Mouse (Mus musculus) hindbrain, embryonic 14.5 days (tissue): ENCODE data around the gene Lcn6. TPM values are rescaled to one million over a fixed set of nuclear protein-coding genes. Genes with fewer than 3 reads are reported as not detected.

Experiments used
- ATAC-seq: fragments of 200-750 bp; cut with Nextera tagmentation; 2 replicates; pipeline ENCODE4 v1.8.0; 2017; ENCODE audit warnings: moderate number of reproducible peaks, mild to moderate bottlenecking, moderate TSS enrichment, moderate library complexity; ENCODE audit not compliant: low FRiP score
- DNase-seq: peaks from one replicate; pipeline ENCODE4 v3.0.0-alpha.2; 2015; ENCODE audit warnings: low spot score
- H3K27ac ChIP-seq: fragments of 300-500 bp; sonication (generic); 2 replicates; pipeline ENCODE4 v1.5.1; 2014; ENCODE audit warnings: mild to moderate bottlenecking, moderate library complexity
- H3K27me3 ChIP-seq: fragments of 300-500 bp; sonication (generic); 2 replicates; pipeline ENCODE4 v1.6.1; 2014; ENCODE audit warnings: mild to moderate bottlenecking, low read length, mixed read lengths; ENCODE audit not compliant: control insufficient read depth, insufficient read depth
- H3K36me3 ChIP-seq: fragments of 300-500 bp; sonication (generic); replicated peaks from 2 replicates; pipeline ENCODE4 v1.6.1; 2014; ENCODE audit not compliant: control insufficient read depth, insufficient read depth
- H3K4me1 ChIP-seq: fragments of 300-500 bp; sonication (generic); replicated peaks from 2 replicates; pipeline ENCODE4 v1.6.1; 2014; ENCODE audit warnings: antibody characterized with exemption, low read length, mixed read lengths; ENCODE audit not compliant: control insufficient read depth, insufficient read depth
- H3K4me2 ChIP-seq: fragments of 300-500 bp; sonication (generic); replicated peaks from 2 replicates; pipeline ENCODE4 v1.6.1; 2014; ENCODE audit warnings: mild to moderate bottlenecking, moderate library complexity
- H3K4me3 ChIP-seq: fragments of 300-500 bp; sonication (generic); replicated peaks from 2 replicates; pipeline ENCODE4 v1.5.1; 2014; ENCODE audit warnings: mild to moderate bottlenecking, low read length
- H3K9ac ChIP-seq: fragments of 300-500 bp; sonication (generic); 2 replicates; pipeline ENCODE4 v1.6.1; 2014
- H3K9me3 ChIP-seq: fragments of 300-500 bp; sonication (generic); 2 replicates; pipeline ENCODE4 v1.6.1; 2016; ENCODE audit warnings: low read length; ENCODE audit not compliant: control insufficient read depth
- WGBS: fragments of 180-500 bp; shearing (Covaris S2); extraction: QIAGEN DNeasy Blood & Tissue Kit; methylation state at CpG from one replicate; pipeline ENCODE4 v1.1.7; 2014; 5-methylcytosine and 5-hydroxymethylcytosine counted together
- polyA plus RNA-seq: library from polyadenylated mRNA; unstranded; fragments of >200 nt; fragmentation: Nextera tagmentation; extraction: Ambion mirVana; gene quantifications from 2 replicates; pipeline ENCODE4 v1.2.1, GENCODE M21; 2014

The Lcn6 gene
- polyA plus RNA-seq, 1 experiment from 2014 or later, result not detected

DNA sequence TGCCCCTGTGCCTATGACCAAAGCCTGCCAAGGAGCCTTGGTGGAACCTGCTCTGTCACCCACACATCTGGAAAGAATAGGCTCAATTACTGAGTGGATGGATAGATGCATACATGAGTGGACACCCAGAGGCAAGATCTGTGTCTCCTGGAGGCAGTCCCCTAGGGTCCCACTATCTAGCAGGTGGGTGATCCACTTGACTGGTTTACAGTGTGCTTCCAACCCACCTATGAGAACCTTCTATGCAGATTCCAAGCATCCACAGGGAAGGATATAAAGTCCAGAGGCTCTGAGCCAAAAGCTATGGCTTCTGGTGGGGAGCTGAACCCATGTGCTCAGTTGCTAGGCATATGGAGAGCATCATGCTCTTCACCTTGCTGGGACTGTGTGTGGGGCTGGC lies 18.9 kb upstream of the Lcn6 start, which contains the start of gene Lcn5:
Gene Lcn5, plus strand, starts transcription at position 301 of the 400 bp plus-strand sequence.
- Histone ChIP-seq H3K4me1 (no peaks in the 10 kb centered on the region), H3K27me3 (no peaks in the 10 kb centered on the region), H3K9me3 (no peaks in the 10 kb centered on the region), H3K9ac (no peak within 1 kb of the TSS), H3K4me3 (no peak within 1 kb of the TSS), H3K4me2 (no peak within 1 kb of the TSS), H3K27ac (no peak within 1 kb of the TSS), H3K36me3 (no peaks in the 10 kb centered on the region)
- DNase-seq (no peak), ATAC-seq (no peak)

DNA sequence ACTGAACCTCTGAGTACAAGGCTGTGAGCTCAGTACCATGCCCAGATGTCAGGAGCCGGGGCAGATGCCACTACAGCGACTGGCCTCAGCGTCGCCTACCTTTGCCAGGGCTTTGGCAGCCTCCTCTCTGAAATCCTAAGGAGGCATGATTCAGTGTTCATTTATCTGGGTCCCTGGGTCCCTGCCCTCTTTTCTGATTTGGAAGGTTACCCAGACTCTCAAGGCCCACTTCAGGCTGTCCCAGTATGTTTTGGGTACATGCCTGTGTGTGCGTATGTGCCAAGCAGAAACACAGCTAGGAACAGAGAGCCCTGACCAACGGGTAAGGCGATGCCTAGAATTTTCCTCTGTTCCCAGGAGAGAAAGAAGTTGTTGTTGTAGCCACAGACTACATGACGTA lies 16.3 kb upstream of the Lcn6 start:
- DNase-seq (no peak), ATAC-seq (no peak)
- H3K4me2 ChIP-seq, result no peak overlapping the region
- no peaks in the 10 kb centered on the region for H3K27me3 ChIP-seq
- H3K27ac ChIP-seq, result no peak overlapping the region
- H3K9me3 ChIP-seq, result no peaks in the 10 kb centered on the region
- no peak overlapping the region for H3K9ac ChIP-seq
- H3K4me1 ChIP-seq, result no peaks in the 10 kb centered on the region
- 91% methylated on average over 8 of the region's 8 CpGs for whole genome bisulfite sequencing
- H3K36me3 ChIP-seq, result no peaks in the 10 kb centered on the region
- H3K4me3 ChIP-seq, result no peak overlapping the region

DNA sequence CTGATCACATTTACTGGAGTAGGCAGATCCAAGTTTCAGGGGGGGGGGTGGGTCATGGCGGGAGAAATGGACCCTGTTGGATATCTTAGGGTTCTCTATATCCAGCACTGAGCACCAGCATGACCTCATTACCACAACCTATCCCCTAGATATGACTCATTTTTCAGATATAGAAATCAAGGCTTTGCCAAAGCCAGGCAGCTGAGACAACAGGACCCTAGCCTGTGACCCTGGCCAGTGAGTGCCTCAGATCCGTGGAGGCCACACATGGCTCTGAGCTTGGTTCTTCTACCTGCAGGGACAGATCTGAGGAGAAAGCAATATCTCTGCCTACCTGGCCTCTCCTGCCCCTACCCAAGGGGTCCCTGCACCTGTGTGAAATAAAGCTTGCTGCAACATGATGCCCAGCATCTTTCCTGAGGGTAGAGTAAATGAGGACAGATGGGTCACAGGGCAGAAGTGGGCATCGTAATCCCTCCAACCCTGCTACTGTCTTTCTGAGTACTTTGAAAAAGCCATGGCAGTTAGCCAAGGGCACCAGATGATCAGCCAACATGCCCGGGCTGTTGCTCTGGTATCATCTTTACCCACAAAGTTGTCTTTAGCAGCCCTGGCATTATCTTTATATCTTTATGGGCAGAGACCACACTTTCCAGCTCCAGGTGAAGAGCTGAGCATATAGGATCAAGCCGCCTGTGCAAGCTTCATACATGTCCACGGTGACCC lies 15.2 kb upstream of the Lcn6 start:
- H3K4me3 ChIP-seq, result no peak overlapping the region
- 82% methylated on average over 6 of the region's 6 CpGs for WGBS
- H3K27ac ChIP-seq, result no peak overlapping the region
- ATAC-seq, result no peak
- no peak overlapping the region for H3K9ac ChIP-seq
- H3K36me3 ChIP-seq, result no peaks in the 10 kb centered on the region
- no peaks in the 10 kb centered on the region for H3K27me3 ChIP-seq
- DNase-seq, result no peak
- H3K9me3 ChIP-seq, result no peaks in the 10 kb centered on the region
- H3K4me2 ChIP-seq, result no peak overlapping the region
- no peaks in the 10 kb centered on the region for H3K4me1 ChIP-seq

DNA sequence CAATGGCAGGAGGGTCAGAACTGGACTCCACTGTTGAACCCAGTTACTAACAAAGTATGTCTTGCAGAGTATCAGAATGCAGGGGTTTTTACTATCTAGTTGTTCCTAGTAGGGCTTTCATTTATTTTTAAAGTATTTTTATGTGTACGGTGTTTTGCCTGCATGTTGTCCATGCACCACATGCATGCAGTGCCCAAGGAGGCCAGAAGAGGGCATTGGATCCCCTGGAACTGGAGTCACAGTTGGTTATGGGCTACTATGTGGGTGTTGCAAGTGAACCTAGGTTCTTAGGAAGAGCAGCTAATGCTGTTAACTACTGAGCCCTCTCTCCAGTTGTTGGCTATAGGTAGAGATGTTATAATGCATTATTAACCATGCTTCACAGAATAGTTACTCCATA lies 13.1 kb upstream of the Lcn6 start:
- no peaks in the 10 kb centered on the region for H3K27me3 ChIP-seq
- H3K9ac ChIP-seq, result no peak overlapping the region
- DNase-seq (peak; percentile 44), ATAC-seq (no peak)
- WGBS, result 73% methylated on average over 1 of the region's 1 CpGs
- H3K4me3 ChIP-seq, result no peak overlapping the region
- H3K4me2 ChIP-seq, result no peak overlapping the region
- no peaks in the 10 kb centered on the region for H3K36me3 ChIP-seq
- no peaks in the 10 kb centered on the region for H3K4me1 ChIP-seq
- H3K9me3 ChIP-seq, result no peaks in the 10 kb centered on the region
- no peak overlapping the region for H3K27ac ChIP-seq

DNA sequence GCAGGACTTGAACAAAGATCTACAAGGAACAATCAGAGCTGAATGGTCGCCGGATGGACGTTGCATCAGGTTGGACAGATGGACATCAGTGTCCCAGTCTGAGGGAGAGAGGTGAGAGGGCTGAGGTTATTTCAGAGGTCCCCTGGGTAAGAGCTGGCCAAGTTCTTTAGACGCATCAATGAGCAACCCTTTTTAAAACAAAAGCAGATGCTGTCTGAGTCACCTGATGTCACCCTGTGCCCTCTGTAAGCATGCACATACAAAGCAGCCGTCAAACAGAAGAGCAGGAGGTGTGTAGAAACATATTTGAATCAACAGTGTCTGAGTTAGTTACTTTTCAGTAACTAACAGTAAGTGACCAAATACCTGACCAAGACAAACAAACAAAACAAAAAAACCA lies 12.5 kb upstream of the Lcn6 start:
- Histone ChIP-seq H3K9me3 (no peaks in the 10 kb centered on the region), H3K9ac (no peak overlapping the region), H3K27me3 (no peaks in the 10 kb centered on the region), H3K27ac (no peak overlapping the region), H3K4me1 (no peaks in the 10 kb centered on the region), H3K4me2 (no peak overlapping the region), H3K36me3 (no peaks in the 10 kb centered on the region), H3K4me3 (no peak overlapping the region)
- 83% methylated on average over 5 of the region's 5 CpGs for WGBS
- DNase-seq, result no peak
- no peak for ATAC-seq

DNA sequence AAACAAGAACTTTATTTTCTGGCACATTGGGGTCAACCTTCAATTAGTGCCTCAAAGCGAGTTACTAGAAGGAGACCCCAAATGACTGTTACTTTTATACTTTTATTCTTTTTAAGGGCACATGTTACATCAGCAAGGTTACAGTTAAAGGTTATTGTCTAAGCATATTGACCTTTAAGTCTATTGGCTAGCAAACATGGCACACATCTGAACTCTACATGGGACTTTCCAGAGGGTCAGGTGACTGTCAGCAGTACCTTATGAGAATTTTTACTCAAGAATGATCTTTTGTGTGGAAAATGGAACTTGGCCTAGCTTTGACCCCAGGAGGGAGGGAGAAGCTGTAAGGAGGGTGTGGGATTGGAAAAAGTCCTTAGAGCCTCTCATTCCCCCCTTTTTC lies 10.1 kb upstream of the Lcn6 start:
- H3K27ac ChIP-seq, result no peak overlapping the region
- WGBS, result 72% methylated on average over 1 of the region's 1 CpGs
- H3K36me3 ChIP-seq, result no peaks in the 10 kb centered on the region
- H3K4me1 ChIP-seq, result no peaks in the 10 kb centered on the region
- no peaks in the 10 kb centered on the region for H3K27me3 ChIP-seq
- ATAC-seq (no peak), DNase-seq (no peak)
- H3K4me3 ChIP-seq, result no peak overlapping the region
- H3K9ac ChIP-seq, result no peak overlapping the region
- no peak overlapping the region for H3K4me2 ChIP-seq
- H3K9me3 ChIP-seq, result no peaks in the 10 kb centered on the region

DNA sequence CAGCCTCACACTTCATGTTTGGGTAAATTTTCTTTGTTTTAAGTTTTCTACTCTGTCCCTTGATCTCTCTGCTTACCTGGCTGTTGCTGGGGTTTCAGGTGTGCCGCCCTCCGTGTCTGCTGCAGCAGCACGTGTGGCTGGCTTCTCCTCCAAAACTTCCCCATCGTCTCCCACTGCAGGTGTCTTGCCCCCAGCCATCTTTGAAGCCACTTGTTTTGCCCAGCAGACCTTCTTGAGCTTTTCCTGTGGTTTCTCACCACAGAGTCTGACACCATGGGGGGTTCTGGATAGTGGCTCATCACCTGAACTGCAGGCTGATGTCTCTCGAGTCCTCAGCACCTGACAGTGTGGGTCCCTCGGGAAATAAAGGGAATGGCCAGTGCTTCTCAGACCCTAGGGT lies 3.0 kb downstream of the Lcn6 start:
- WGBS, result 86% methylated on average over 6 of the region's 6 CpGs
- no peaks in the 10 kb centered on the region for H3K27me3 ChIP-seq
- H3K4me3 ChIP-seq, result no peak overlapping the region
- H3K27ac ChIP-seq, result no peak overlapping the region
- H3K4me1 ChIP-seq, result no peaks in the 10 kb centered on the region
- H3K4me2 ChIP-seq, result no peak overlapping the region
- no peaks in the 10 kb centered on the region for H3K36me3 ChIP-seq
- no peak overlapping the region for H3K9ac ChIP-seq
- no peaks in the 10 kb centered on the region for H3K9me3 ChIP-seq
- DNase-seq (no peak), ATAC-seq (no peak)

DNA sequence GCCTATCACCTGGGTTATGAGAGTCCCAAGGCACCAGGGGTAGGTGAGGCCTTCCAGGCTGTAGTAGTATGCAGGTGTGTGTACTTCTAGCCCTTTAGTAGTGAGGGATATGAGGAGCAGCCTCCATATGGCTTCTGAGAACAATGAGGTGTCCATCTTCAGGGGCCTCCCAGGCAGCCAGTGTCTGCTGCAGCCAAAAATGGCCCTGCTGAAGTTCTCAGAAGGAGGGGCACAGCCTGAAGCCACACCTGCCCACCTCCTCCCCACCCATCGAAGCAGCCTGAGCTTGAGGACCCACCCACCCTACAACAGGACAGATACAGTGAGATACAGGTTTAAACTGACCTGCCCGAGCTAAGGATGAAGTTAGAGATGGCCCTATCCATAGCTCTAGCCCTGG lies 5.8 kb downstream of the Lcn6 start, which contains the start of gene Lcn10:
Gene Lcn10, plus strand, starts transcription at position 301 of the 400 bp plus-strand sequence.
- Histone ChIP-seq H3K9me3 (no peaks in the 10 kb centered on the region), H3K4me2 (no peak within 1 kb of the TSS), H3K4me3 (no peak within 1 kb of the TSS), H3K27ac (no peak within 1 kb of the TSS), H3K36me3 (no peaks in the 10 kb centered on the region), H3K4me1 (no peaks in the 10 kb centered on the region), H3K27me3 (no peaks in the 10 kb centered on the region), H3K9ac (no peak within 1 kb of the TSS)
- 73% methylated on average over 2 of the region's 2 CpGs for WGBS
- DNase-seq (no peak), ATAC-seq (no peak)

DNA sequence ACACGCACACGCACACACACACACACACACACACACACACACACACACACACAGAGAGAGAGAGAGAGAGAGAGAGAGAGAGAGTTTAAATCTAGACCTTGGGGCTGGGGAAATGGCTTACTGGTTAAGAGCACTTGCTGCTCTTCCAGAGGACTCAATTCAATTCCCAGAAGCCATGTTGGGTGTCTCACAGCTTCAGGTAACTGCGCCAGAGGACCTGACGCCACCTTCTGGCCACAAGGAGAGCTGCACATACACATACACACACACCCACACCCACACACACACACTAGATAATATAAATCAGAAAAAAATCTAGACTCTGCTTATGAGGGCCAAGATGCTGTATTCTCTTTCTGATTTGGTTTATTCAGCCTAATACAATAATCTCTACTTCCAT lies 10.4 kb downstream of the Lcn6 start:
- DNase-seq (no peak), ATAC-seq (no peak)
- 68% methylated on average over 4 of the region's 4 CpGs for WGBS
- H3K27me3 ChIP-seq, result no peaks in the 10 kb centered on the region
- no peak overlapping the region for H3K27ac ChIP-seq
- no peaks in the 10 kb centered on the region for H3K4me1 ChIP-seq
- no peak overlapping the region for H3K4me2 ChIP-seq
- H3K9ac ChIP-seq, result no peak overlapping the region
- no peaks in the 10 kb centered on the region for H3K9me3 ChIP-seq
- H3K4me3 ChIP-seq, result no peak overlapping the region
- H3K36me3 ChIP-seq, result no peaks in the 10 kb centered on the region

DNA sequence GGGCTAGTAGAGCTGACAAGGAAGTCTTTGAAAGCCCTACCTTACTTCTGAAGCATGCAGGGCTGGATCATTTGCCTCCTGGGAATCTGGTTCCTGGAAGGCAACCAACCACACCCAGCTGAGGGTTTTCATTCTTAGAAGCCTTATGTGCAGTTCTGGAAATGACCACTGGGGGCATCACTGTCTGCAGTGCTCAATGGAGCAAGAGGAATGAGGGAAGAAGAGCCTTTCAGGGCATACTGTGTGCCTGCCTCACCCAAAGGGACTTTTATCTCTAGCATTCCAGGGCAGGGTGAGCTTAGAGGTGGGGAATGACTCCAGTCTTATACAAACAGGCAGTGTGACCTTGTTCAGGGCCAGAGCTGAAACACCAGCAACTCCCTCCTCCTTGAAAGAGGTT lies 18.0 kb downstream of the Lcn6 start:
- ATAC-seq (no peak), DNase-seq (peak; percentile 75)
- no peaks in the 10 kb centered on the region for H3K4me1 ChIP-seq
- H3K9me3 ChIP-seq, result no peaks in the 10 kb centered on the region
- no peaks in the 10 kb centered on the region for H3K27me3 ChIP-seq
- no peak overlapping the region for H3K4me2 ChIP-seq
- H3K4me3 ChIP-seq, result no peak overlapping the region
- no peak overlapping the region for H3K9ac ChIP-seq
- no peaks in the 10 kb centered on the region for H3K36me3 ChIP-seq
- H3K27ac ChIP-seq, result no peak overlapping the region
